Mouse (Mus musculus) inflammation-experienced regulatory T-cells, adult 6 months (primary cell): Measurements from ENCODE around the gene Sik1. TPM values are rescaled to one million over a fixed set of nuclear protein-coding genes. Genes with fewer than 3 reads are reported as not detected.

Experiments
- ATAC-seq: one replicate; pipeline ENCODE4 v1.8.0; 2017
- polyA plus RNA-seq, 3 experiments: library from polyadenylated mRNA; unstranded; fragments of 100-300 nt; shearing (Covaris generic); gene quantifications; one replicate each; pipeline ENCODE4 v1.2.1; 2017

Sik1 gene
- polyA plus RNA-seq, 3 experiments from 2014 or later: 2.5 to 3.8 (median 2.7) TPM

DNA sequence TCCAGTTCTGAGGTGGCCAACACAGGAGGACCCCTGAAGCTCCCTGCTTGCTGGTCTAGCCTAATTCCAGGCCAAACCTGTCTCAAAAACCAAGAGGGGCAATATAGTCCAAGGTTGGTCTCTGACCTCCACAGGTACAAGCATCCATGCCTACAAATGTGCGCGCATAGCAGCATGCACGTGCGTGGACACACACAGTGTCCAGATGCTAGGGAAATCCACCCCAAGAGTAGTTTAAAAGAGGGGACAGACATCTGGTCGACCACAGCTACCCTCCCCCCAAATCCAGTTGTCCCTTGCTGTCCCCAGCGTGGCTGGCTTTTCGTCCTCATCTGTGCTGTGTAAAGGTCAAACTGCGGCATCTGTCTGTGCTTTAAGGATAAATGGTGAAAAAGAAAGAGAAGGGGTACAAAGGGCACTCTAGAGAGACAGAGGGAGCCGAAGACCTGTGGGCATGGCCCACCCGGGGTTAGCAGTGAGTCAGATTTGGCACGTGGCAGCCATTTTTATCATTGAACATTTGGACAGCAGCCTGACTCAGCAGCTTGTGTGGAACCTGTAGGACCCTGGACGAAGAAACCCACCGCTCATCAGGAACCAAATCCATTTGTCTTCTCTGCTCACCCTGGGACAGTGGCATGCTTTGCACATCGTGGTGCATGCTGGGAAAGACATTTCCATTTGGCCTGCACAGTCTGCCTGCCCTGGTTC is 23.6 kb downstream of the Sik1 start:
- ATAC-seq: no peak

DNA sequence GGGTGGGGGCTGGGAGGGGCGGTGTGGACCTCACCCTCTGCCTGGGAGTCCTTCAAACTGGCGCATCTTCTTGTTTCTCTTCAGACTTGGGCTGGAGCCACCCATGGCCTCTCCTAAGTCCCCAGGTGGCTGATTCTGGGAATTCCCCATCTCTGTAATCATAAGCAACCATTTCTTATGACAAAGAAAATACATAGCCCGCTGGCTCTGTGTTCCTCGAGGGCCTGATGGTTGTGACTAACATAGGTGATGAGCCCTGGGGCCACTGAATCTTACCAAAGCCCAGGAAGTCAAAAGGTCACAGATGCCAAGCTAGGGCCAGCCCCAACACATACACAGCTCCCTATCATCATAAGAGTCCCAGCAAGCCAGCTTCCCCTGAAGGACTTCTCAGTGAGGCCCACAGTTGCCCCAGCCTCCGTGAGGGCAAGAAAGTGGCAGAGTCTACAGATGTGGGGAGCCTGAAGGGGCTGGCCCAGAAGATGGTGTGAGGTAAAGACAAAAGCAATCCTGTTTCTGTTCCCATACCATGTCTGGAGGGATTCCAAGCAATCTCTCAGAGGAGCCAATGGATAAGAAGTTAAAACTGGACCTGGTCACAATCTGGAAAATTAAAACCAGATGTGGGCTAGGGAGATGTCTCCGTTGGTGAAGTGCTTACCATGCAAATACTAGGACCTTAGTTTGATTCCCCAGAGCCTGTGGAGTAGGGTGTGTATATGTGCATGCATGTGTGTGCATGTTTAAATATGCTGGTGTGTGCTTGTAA is 24.3 kb downstream of the Sik1 start:
- ATAC-seq: peak; percentile 63

DNA sequence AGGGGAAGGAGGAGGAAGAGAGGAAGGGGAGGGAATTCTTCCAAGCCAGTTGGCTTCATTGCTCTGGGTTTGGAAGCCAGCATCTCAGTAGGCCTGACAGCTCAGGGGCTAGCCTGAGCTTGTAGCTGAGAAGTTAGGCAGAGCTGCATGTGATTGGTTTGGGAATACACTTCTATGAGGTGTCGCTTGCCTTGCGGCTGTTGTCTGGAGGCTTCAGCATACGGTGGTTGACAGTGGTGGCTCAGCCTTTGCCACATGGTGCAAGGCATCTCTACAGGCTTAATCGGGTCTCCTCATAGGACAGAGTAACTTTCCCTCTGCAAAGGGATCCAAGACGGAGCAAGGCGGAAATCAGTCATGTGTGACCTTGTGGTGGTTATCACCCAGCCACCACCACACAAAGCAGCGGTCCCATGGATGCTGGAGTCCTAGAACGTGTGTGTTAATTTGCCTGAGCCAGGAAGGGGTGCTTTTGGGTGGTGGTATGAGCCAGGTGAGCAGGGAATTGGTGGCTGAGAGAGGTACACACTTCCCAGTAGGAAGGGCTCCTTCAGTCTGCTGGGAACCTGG is 25.0 kb downstream of the Sik1 start:
- no peak for ATAC-seq

DNA sequence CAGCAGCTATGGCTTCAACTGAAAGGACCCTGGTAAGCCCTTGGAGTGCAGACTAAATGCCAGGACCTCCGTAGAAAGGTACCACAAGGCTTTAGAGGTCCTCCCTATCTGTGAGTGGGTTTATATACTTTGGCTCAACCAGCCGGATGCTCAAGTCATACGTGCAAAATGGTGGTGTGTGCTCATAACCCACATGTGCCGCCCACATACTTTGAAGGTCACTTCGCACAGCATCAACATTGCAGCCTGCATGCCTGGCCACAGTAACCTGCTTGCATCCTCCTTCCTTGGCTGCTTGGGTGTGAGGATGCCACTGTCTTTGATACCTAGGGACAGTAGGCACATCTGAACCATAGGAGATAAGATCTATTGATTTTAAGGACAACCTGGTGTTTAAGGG is 26.7 kb downstream of the Sik1 start:
- no peak for ATAC-seq

DNA sequence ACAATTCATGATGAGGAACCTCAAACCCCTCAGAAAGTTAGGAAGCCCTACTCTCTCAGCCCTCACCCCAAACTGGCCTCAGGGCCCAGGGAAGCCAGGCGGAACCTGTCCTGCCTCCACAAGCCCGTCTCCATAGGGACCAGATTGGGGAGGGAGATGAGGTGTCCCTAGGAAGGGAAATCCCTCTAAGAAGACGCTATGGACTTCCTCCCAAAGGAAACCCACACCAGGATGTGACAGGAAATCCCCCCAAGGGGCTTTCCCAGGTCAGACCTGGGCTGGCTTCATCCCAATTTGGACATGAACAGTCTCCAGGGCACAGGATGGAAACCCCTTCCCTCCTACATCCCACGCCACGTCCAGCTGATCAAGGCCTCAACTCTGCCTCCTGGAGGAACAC is 27.5 kb downstream of the Sik1 start:
- ATAC-seq: no peak

DNA sequence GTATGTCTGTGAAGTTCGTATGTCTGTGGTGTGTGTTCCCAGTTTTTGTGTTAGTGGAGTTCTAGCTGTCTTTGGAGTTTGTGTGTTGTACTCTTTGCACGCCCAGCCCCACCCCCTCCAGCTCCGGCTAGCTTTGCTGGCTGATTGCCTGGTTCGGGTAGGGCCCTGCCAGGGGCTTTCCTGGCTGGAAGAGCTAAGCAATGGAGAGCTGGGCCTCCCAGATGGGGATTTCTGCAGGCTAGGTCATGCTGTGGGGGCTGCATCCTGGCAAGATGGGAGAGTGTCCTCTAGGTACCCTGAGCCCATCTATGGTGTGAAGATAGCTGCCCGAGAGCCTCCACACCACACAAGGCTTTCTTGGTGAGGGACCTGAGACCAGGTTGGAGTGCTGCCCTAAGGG is 28.4 kb downstream of the Sik1 start:
- ATAC-seq: no peak

DNA sequence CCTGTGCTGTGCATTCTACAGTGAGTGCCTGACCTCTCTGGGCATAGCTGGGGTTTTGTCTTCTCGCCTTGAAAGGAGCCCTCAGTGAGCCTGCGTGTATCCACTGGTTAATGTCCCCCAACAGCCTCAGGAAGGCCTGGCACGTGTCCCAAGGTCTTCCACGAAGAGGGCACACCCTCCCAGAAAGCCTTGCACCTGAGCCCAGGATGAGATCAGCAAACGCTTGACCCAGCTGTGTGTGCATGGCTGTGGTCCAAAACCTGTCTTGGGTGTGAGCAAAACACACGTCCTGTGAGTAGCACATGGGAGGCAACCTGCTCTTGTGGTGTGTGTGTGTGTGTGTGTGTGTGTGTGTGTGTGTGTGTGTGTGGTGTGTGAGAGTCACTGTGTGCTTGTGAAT is 28.9 kb downstream of the Sik1 start:
- ATAC-seq: no peak

DNA sequence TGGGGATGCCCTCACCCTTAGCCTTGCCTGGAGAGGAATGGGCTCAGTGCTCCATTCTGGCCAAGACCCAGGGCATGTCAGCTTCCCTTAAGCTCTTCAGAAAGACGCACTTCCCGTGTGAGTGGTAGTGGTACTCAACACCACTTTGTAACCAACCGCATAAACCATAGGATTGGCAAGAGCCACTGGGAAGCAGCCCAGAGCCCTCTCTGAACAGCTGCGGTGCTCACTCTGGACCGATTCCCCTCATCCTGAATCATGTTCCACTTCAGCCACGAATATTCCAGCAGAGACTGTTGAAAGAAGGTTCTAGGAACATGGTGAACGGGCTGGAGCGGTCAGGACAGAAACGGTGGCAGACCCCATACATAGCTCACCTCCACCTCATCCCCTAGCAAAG is 29.9 kb downstream of the Sik1 start:
- no peak for ATAC-seq

DNA sequence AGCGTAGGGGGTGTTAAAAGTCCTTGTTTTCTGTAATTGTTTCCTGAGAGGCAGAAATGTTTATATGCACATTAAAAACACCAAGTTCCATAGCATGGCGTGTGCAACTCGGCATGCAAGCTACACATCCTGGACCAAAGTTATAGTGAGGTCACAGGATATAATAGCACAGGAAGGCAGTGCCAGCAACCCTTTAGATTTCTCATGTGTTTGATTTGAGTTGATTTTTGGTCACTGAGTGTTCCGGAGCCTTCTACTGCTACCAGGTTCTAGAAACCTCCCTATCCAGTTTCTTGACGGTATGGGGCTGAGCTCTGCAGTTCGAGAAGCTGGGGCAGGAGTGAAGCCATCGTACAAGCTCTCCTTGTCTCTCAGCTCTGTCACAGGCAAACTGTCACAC is 30.8 kb downstream of the Sik1 start:
- ATAC-seq: peak; percentile 45

DNA sequence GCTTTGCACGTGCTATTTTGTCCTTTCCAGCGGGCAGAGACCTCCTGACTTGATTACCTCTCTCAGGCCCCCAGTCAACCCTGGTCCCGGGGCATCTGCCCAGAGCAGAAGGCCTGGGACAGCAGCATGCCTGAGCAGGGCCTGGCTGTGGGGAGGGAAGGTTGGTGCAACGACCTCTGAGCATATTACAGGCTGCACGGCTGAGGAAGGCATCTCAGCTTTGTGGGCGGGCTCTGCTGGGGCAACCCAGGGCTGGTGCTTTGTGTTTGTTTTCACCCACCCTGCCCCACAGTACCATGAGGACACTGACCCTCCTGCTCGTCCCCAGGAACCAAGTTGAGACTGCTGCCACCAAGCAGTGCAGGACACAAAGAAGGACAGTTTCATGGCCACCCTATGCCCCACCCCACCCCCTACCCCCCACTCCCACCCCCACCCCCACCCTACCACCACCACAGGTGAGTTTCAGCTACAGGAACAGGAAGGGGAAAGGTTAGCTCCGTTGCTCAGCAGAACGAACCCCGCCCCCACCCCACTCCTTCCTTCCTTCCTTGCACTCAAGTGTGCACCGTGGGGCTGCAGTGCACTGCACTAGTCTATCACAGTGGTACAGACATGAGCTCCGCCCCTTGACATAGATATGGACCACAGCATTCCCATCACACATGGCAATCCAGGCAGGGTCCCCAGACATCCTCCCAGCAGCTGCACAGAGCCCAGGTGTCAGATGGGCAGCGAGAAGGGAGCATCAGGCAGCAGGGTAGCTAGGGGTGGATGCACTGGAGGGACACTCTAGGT is 34.3 kb downstream of the Sik1 start:
- peak; percentile 86 for ATAC-seq

DNA sequence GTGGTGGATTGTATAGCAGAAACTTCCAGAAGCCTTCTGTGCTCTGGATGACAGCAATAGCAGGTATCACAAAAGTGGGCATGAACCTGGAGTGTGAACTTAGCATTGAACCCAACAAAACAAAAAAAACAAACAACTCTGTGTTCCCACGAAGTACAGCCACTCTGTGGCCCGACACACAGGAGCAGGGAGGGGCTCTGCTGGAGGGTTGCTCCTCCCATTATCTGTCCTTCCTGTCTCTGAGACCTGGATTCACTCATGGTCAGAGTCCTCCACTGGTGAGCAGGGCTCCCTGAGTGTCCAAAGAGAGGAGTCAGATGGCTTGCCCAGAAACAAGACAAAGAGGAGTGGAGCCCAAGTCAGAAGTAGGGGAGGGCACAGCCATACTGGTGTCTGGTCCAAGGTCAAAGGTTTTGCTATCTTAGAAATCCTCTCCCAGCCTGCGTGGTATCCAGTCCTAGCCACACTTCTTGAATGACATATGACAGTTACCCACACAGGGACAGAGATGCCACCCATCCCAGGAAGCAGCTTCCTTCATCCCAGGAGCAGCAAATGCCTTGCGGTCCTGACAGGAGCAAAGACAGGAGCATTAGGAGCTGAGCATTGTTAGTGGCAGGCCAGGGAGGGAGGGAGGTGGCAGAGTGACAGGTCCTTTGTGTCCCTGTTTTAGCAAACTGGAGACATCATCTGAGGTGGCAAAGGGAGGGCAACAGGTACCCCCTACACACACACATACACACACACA is 35.3 kb downstream of the Sik1 start:
- no peak for ATAC-seq

DNA sequence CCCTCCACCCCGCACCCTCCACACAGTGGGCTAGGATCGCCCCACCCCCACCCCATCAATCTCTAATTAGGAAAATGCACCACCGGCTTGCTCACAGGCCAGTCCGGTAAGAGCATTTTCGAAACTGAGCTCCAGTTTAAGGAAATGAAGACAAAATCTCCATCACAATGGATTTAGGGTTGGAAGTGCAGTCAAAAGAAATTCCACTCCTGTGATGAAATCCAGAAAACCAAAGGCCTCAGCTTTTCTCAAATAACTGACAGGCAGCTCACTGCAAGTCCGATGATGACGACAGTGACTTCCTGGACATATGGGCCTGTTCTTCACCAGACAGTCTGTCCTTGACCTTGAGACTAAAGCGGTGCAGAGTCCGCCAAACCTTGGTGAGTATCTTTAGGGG is 36.2 kb downstream of the Sik1 start:
- ATAC-seq: no peak

DNA sequence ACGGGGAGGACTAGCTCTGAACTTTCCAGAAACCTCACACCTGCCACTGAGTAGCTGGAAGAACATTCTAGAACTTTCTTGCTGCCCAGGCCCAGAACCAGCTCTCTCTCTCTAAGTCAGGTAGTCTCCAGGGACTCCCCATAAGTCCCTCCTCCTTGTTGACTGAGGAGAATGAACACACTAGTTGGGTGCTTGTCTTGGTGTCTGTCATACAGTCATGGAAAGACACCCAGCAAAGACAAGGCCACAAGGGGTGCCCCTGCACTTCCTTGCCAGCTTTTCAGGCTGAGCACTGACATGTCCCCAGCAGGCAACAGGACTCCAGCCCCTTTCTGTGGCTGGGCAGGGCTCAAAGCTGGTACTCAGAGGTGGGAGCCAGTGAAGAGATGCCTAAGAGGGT is 37.8 kb downstream of the Sik1 start:
- ATAC-seq: no peak

DNA sequence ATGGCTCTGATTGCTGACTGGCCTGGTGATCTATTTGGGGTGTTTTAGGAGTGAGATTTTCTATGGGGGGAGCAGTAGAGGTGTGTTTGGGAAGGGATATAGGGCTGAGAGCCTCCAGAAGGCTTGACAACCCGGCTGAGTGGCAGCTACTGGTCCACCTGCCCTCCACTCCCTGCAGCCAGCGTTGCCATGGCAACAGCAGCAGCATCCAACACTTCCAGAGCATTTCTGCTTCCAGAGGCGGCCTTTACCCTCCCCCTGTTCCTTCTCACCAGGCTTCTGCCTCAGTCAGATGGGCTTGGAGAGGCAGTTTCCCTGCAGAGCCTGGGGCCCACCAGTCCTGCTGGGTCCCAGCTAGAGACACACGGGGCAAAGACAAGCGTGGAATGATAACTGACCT is 38.4 kb downstream of the Sik1 start:
- no peak for ATAC-seq

DNA sequence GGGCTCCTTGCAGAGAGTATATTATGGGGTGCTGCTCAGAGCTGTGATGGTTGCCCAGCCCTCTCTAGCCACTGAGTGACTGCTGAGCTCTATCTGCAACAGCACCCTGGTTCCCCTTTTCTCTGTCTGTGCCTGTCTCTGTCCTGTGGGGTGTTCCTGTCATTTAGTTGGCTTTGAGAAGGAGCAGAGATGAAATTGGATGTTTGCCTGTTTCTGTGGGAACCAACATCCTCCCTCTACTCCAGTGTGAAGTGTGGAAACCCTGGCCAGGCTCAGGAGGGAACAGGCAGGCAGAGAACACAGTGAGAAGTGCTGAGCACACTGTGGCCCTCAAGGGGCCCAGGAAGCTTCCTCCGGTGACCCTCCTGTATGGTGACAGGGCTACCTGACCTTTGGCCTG is 40.8 kb downstream of the Sik1 start:
- ATAC-seq: no peak

DNA sequence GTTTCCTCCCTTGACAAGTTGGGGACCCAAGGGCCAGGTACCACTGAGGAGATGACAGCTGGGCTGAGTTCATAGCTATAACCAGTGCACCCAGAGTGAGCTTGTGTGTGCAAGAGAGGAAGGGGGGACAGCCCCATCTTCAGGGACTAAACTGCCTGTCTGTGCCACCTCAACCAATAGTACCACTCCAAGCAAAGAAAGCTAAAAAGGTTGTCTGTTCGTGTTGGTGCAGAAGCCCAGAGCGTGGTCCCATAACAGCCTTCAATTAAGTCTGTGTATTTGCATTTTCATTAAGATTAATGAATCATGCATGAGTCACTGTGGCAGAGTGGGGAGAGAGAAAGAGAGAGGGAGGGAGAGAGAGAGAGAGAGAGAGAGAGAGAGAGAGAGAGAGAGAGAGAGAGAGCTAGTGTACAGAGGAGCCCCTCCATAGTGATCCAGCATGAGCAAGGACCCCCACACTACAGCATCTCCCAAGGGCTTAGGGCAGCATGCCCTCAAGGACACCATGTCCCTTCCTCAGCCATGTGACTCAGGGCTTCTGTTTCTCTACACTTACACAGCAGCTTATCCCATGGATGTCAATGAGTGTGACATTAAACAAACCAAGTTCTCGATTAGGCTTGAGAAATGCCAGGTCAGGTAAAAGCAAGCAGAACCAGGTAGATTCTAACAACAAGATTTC is 41.5 kb downstream of the Sik1 start:
- peak; percentile 52 for ATAC-seq

DNA sequence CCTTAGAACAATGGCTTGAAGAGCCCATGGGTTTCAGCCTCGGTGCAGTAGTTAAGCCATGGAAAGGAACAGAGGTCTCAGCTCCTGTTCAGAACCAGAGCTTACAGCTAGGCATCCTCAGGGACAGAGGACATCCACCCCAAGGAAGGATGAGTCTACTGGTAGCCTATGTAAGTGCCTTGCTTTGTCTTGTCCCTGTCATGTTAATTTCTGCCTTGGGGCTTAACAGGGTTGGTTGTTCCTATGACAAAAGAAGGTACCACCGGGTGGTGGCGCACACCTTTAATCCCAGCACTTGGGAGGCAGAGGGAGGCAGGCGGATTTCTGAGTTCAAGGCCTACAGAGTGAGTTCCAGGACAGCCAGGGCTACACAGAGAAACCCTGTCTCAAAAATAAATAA is 44.3 kb downstream of the Sik1 start:
- no peak for ATAC-seq

DNA sequence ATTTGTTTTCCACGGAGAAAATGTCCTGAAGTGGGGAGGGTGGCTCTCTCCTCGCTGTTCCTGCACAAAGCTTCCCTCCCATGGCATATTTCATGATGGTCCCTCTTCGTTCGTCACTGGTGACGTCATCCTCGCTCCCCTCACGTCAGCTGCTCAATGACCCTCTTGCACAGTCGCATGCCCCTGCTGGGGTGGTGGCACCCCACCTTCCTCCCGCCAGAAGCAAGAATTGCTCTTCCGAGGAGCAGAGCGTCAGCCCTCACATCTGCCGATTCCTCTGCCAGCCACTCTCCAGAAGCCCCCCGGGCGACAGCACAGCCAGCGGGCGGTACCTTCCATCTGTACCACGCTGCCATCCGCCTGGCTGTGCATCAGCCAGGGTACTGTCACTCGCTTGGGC is 45.7 kb downstream of the Sik1 start:
- ATAC-seq: no peak

DNA sequence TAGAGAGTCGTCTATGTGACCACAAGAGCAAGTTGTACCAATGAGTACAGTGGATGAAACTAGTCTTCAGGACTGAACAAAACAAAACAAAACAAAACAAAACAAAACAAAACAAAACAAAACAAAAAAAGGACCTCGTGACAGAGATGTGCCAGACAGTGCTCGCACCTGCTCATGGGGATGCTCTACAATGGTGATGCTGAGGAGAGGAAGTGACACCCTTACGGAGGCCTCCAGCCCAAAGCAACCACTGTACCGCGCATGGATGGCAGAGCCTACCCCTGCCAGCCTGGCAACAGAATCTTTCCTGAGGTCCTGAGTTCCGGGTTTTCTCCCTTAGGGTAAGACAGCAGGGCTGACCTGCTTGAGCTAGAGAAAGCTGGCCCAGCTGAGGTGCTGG is 46.5 kb downstream of the Sik1 start:
- no peak for ATAC-seq

DNA sequence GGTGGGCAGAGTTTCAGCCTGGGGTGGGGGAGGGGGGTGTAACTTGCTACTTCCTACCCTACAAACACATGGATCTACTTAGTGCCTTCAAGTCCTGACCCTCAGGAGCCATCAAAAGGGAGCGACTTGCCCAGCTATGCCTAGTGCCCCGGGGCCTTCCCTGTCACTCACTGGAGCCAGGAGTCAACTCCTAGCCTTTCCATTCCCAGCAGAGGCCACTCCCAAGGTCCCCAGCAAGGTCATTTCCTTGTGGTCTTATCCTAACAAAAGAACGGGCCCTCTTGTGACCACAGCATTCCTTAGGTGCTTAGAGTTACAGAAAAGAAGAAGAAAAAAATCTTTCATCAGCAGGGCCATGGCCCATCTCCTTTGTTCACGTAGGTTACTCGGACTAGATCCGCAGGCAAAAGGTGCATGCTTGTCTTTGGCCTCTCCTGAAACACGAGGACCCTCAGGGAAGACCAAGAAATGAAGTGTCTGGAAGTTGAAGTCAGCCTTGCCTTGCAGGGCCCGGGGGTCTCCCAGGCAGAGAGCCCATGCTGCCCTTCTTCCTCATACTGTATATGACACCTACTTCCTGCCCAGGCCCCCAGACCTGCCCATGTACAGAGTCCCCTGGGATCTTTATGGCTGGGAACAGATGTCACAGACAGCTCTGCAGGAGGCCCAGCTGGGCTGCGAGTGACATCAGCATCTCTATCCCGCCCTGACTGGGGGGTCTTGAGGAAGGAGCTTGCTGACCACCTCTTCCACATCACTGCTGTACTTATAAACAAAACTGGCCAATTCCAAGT is 47.3 kb downstream of the Sik1 start:
- ATAC-seq: no peak

DNA sequence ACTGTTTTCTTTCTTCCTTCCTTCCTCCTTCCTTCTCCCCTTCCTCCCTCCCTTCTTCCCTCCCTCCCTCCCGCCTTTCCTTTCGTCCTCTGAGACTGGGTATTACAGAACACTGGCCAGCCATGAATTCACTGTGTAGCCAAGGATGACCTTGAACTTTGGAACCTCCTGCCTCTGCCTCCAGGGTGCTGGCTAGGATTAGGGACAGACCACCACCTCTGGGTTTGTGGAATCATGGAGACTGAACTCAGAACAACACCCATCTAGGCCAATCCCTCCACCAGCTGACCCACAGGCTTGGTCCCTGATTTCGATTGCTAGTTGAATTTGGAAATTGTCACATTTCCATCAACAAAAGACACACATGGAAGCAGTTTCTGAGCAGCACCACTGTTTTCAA is 49.1 kb downstream of the Sik1 start:
- no peak for ATAC-seq
